Mouse (Mus musculus) erythroid progenitor cell, adult 5-6 weeks (primary cell): ENCODE measurements around the gene Os9. TPM values are rescaled to one million over a fixed set of nuclear protein-coding genes. Genes with fewer than 3 reads are reported as not detected.
A peak's percentile ranks its signal among the peaks of the same experiment; 100 is the strongest.

Experiments used
- ATAC-seq: replicated peaks from 2 replicates; pipeline ENCODE4 v1.8.0; 2016; ENCODE audit warnings: moderate number of reproducible peaks, mild to moderate bottlenecking, moderate TSS enrichment, inconsistent platforms; ENCODE audit not compliant: poor library complexity, low FRiP score, severe bottlenecking
- total RNA-seq, 2 experiments: library from RNA; stranded (forward) in 1 of 2; stranded (reverse) in 1 of 2; fragments of 150-400 nt in 1 of 2; fragments of 186-747, 209-891 nt in 1 of 2; gene quantifications; 2 replicates each; pipeline versions ENCODE4 v1.2.3 to v1.2.4; 2015 to 2017; ENCODE audit warnings: low replicate concordance in 2 of 2

Os9 gene
- total RNA-seq, 2 experiments from 2014 or later = 36.5 to 70.0 TPM

GRCm38 (mm10) chr10:127122018-127122417, 1.1 kb upstream of the Os9 start:
- ATAC-seq = no peak

- peak; percentile 1; the same call in 1 of the 2 replicates for ATAC-seq
These were observed 448 bp downstream of the Os9 start for GRCm38 (mm10) chr10:127120301-127121065.

- no peak for ATAC-seq
These were observed 1.7 kb downstream of the Os9 start for GRCm38 (mm10) chr10:127119229-127119628.

- no peak for ATAC-seq
These were observed 2.5 kb downstream of the Os9 start for GRCm38 (mm10) chr10:127118470-127118869.

- no peak for ATAC-seq
These were observed 5.9 kb downstream of the Os9 start for GRCm38 (mm10) chr10:127115068-127115467.

GRCm38 (mm10) chr10:127114408-127114807, 6.5 kb downstream of the Os9 start:
- ATAC-seq = no peak

GRCm38 (mm10) chr10:127111001-127111887, 9.7 kb downstream of the Os9 start:
- ATAC-seq = no peak

GRCm38 (mm10) chr10:127108262-127108583, 12.7 kb downstream of the Os9 start:
- no peak for ATAC-seq

GRCm38 (mm10) chr10:127107563-127108261, 13.2 kb downstream of the Os9 start:
- peak; percentile 48; the same call in 1 of the 2 replicates for ATAC-seq

GRCm38 (mm10) chr10:127103631-127104030, 17.3 kb downstream of the Os9 start:
- no peak for ATAC-seq

GRCm38 (mm10) chr10:127101151-127101550, 19.8 kb downstream of the Os9 start:
- no peak for ATAC-seq

GRCm38 (mm10) chr10:127100414-127100813, 20.5 kb downstream of the Os9 start:
- ATAC-seq = no peak

GRCm38 (mm10) chr10:127099868-127100267, 21.1 kb downstream of the Os9 start:
- no peak for ATAC-seq

- no peak for ATAC-seq
These were observed 21.7 kb downstream of the Os9 start for GRCm38 (mm10) chr10:127099191-127099590.

GRCm38 (mm10) chr10:127098514-127098913, 22.4 kb downstream of the Os9 start:
- ATAC-seq = no peak; the same call in 1 of the 2 replicates

GRCm38 (mm10) chr10:127094382-127094802, 26.5 kb downstream of the Os9 start:
- ATAC-seq = no peak

- no peak for ATAC-seq
These were observed 28.2 kb downstream of the Os9 start for GRCm38 (mm10) chr10:127092742-127093141.

- no peak for ATAC-seq
These were observed 29.2 kb downstream of the Os9 start for GRCm38 (mm10) chr10:127091507-127092396.
